Mouse (Mus musculus) T-helper 17 cell (primary cell): ENCODE measurements around the gene Rap1gap2.
"Not testable (repeated sequence)": the region's sequence is repeated elsewhere in the genome, so short reads cannot be mapped to it uniquely, and the experiment has no call there.

ENCODE experiments used
- in situ Hi-C, 2 experiments: fragments of 300-600 bp; cut with MboI, MseI; formaldehyde crosslinking; loops; 1 replicate in 1 of 2; 2 replicates in 1 of 2; pipeline ENCODE4 v1.15.1; 2025; ENCODE audit warnings: high pct_unique_total_duplicates in 2 of 2

Gene Rap1gap2

GRCm38 (mm10) chr11:74621974-74622669 lies 11.4 kb upstream of the Rap1gap2 start:
- in situ Hi-C loops: no loop called here

- in situ Hi-C loops: no loop called here
Observed at GRCm38 (mm10) chr11:74619956-74620300, 9.2 kb upstream of the Rap1gap2 start.

DNA sequence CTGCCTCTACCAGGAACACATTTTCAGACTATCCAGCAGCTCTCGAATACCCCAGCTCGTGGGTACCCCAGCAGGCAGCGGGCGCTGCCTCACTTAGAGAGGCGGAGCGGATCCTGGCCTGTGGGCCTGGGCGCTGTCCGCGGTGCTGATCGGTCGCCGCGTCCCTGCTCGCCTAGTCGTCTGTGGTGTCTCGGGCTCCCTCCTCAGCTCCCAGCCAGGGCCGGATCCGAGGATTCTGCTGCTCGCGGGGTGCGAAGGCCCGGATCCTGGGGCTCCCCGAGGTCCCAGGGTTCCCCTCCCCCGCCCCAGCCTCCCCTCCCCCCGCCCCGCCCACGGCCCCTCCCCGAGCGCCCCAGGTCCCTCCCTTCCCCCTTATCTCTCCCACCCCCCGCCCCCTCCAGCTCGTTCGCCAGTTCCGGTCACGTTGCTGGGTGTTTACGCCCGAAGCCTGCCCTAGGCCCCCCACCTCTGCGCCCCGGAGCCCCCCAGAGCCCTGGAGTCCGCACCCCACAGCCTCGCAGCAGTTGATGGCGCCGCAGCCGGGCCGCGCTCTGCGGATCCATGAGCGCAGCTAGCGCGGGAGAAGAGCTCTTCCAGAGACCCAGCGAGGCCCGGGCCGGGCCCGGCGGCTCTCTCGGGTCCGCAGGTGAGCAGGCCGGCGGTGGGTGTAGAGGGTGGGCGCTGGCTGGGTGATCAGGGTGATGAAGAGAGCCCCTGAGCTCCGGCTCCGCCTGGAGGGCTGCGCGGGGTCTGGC lies 8.7 kb upstream of the Rap1gap2 start, which contains the start of gene Ccdc92b:
Gene Ccdc92b (plus strand): TSS at position 405 of the 755 bp plus-strand sequence.
- in situ Hi-C loops: no loop called here

DNA sequence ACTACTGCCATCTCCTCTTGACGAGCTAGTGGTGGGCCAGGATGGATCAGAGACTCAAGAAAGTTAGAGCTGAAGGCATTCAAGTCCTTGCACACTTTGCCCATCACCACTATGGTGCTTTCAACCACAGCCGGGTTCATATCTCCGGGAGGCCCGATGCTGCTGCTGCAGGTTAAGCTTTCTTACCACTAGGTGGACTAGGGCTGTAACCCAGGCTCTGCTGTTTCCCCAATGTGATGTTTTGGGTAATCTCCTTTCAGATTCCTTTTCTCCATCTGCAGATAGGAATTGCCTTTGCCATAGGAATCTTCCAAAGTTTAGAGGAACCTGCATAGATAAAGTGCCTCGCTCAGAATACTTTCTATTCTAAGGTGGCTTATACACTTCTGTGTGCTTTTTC lies 4.9 kb upstream of the Rap1gap2 start:
- in situ Hi-C loops: no loop called here

DNA sequence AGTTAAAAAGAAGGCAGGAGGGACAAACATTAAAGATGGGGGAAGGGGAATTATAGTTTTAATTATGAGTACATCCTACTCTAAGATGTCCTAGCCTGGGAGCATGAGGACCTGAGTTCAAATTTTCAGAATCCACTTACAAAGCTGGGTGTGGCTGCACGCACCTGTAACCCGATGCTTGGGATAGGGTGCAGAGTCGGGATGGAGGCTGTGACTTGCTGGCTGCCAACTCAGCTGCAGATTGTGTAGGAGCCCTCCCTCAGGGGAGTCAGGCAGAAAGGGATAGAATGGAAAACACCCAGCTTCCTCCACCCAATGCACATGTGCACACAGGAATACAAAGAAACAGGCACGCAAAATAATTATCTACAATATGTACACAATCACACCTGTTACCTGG lies 2.7 kb upstream of the Rap1gap2 start:
- in situ Hi-C loops: no loop called here

DNA sequence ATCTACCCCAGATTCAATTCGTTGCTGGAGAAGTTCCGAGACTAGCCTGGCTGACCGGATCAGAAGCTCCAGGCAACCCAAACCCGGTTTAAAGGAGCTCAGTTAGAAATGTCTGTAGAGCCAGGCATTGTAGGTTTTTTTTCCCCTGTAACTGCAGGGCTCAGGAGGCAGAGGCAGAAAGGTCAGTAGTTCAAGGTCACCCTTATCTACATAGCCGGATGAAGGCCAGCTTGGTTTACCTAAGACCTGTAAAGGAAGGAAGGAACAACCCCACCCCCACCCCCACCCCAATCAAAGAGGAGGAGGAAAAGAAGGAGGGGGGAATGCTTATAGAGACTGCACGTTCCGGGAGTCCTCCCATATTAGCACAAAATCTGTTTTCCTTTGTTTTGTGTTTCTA lies 722 bp upstream of the Rap1gap2 start:
- in situ Hi-C loops: no loop called here

- in situ Hi-C loops: no loop called here
Observed at GRCm38 (mm10) chr11:74610068-74610467, 647 bp downstream of the Rap1gap2 start.

DNA sequence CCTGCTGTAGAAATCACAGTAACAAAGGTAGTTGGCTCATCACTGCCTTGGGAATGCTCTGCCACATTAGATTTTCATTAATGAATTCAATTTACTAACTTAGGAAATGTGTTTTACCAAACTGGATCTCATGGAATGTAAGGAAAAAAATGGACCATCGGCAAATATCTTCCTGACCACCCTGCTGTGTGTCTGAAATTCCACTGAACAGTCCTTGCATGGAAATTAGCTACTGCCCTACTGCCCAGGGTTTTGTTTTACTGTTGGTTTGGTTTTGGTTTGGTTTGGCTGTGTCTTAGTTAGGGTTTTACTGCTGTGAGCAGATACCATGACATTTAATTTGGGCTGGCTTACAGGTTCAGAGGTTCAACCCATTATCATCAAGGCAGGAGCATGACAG lies 8.4 kb downstream of the Rap1gap2 start:
- in situ Hi-C loops: no loop called here

DNA sequence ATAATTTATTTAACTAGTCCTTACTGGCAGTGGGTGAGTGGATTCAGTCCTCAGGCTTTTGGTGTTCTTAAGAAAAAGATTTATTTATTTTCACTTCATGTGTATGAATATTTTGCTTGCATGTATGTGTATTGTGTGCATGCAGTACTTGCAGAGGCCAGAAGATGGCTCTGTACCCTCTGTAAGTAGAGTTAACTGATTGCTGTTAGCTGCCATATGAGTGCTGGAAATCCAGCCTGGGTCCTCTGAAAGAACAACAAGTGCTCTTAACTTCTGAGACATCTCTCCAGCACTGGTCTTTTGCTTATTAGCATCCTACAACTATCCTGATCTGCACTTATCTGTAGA lies 12.8 kb downstream of the Rap1gap2 start:
- in situ Hi-C loops: no loop called here

DNA sequence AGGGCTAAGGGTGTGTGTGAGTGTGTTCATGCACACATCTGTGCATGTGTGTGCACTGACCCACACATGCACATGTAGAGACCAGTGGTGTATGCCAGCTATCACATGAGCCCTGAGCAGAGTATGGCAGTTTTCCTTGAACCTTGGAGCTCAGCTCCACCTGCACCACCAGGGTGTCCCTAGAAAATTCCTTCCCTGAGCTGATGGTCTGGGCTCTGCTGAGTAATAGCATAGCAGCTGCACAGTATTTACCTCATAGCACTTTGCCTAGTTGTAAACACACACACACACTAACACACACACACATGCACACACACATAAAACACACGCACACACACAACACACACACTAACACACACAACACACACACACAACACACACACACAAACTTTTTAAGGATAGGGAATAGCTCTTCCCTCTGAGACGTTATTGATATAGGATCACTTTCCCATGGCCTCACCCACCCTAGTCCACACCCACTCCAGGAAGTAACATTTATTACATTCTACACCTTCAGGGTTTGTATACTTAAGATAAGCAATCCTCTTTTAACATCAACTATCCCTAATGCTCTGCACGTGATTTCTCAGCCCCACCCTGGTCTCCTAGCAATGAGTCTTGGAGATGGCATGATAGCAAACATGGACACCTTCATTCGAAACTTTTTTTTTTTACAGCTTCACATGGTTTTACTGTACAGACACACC lies 13.3 kb downstream of the Rap1gap2 start:
- in situ Hi-C loops: no loop called here

GRCm38 (mm10) chr11:74592246-74592645 lies 18.5 kb downstream of the Rap1gap2 start:
- in situ Hi-C loops: no loop called here

- in situ Hi-C loops: no loop called here
Observed at GRCm38 (mm10) chr11:74590691-74591090, 20.0 kb downstream of the Rap1gap2 start.

DNA sequence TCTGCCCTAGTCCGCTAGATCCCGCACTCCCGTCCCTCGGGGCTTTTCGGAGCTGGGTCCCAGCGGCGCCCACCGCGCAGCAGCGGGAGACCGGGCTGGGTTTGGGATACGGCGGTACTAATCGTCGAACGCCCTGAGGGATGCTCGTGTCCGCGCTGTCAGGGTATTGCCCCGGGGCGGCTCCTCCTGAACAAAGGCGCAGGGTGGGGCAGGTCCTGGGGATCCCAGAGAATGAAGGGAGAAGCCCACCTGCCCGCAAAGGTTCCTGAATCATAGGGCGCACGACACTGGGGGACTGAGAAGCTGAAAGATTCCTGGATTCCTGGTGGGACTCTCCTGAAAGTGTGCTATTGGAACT lies 20.5 kb downstream of the Rap1gap2 start:
- in situ Hi-C loops: no loop called here

DNA sequence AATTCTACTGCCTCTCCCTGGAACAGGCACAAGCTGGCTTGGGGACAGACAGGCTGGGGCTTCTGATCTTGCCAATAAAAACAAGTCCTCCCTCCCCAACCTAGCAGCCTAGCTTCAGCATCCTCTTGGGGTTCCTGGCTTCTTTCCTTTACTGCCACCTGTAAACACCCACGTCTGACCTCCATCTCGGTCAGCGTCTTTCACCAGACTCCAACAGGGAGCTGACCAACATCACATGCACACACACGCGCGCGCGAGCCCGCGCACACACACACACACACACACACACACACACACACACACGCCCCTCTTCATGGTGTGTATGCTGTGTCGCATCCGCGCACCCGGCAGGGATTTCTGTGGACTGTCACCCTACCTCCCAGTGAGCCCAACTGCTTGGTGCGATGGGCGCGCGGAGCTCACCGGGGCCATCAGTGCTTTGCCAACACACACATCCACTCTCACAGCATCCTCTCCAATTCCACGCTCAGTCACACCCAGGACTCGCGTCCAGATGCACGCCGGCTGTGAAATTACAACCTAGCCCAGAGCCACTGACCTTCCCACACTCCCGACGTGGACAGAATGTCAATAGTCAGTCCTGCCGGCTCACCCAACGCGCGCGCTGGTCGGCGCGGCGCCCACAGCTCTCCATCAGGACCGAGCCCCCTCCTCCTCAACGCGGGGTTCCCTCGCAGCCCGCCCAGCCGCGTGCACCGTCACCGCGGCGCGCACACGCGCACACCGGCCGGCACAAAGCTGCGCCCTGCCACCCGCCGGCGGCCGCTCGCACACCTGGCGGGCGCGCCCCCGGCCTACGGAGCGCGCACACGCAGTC lies 21.1 kb downstream of the Rap1gap2 start:
- in situ Hi-C loops: no loop called here

DNA sequence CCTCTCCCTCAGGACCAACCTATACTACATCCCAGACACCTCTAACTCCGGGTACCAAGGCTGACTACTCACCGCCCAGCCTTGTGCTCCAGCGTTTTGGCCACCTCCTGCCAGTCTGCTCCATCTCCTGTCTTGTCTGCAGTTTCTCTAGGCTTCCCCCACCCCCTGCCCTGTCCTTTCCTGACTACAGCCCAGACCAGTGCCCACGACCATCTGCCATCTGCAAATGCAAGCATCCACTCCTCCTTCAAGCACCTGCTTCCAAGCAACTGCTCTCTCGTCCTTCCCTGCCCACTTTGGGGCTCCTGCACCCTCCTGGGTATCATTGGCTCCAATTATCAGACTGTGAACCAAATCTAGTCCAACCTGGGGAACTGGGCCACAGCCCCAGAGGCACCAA lies 24.3 kb downstream of the Rap1gap2 start:
- in situ Hi-C loops: no loop called here

GRCm38 (mm10) chr11:74584946-74585723 lies 25.6 kb downstream of the Rap1gap2 start:
- in situ Hi-C loops: no loop called here

DNA sequence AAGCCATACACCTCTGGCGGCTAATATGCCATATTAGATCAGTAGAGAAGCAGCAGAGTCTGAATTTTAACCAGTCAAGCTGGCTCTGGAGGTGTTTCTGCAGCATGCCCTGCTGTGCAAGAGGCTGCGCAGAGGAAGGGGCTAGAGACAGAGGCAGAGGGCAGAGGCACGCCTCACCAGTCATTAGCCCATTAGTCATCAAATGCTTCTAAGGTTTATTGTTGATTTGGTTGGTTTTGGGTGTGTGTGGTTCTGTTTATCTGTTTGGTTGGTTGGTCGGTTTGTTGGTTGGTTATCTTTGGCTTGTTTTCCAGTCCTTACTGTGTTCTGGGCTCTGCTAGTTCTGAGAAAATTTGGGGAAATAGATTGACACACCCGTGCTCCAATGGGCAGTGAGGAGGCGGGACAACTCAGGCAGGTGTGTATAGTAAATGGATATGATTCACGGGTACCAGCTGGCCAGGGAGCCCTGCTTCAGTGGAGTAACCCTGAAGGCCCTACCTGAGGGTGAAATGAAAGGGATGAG lies 26.8 kb downstream of the Rap1gap2 start:
- in situ Hi-C loops: no loop called here

- in situ Hi-C loops: no loop called here
Observed at GRCm38 (mm10) chr11:74582464-74582863, 28.3 kb downstream of the Rap1gap2 start.

- in situ Hi-C loops: not testable (repeated sequence)
Observed at GRCm38 (mm10) chr11:74581333-74581732, 29.4 kb downstream of the Rap1gap2 start.

- in situ Hi-C loops: no loop called here
Observed at GRCm38 (mm10) chr11:74577068-74577467, 33.6 kb downstream of the Rap1gap2 start.

GRCm38 (mm10) chr11:74575940-74576339 lies 34.8 kb downstream of the Rap1gap2 start:
- in situ Hi-C loops: no loop called here
